Mouse (Mus musculus) gastrocnemius, postnatal 14 days (tissue): ENCODE results near the gene Ostc. TPM values are rescaled to one million over a fixed set of nuclear protein-coding genes. Genes with fewer than 3 reads are reported as not detected.

ENCODE experiments used
- DNase-seq: peaks from one replicate; pipeline ENCODE4 v3.0.0; 2021; ENCODE audit warnings: mixed read lengths
- intact Hi-C: fragments of 180-260 bp; cut with DNase I; formaldehyde crosslinking; loops from one replicate; pipeline ENCODE4 v1.15.1; 2025; ENCODE audit warnings: low total_unique reads
- total RNA-seq, 2 experiments: library from RNA; stranded (reverse); gene quantifications; 2 replicates each; pipeline ENCODE4 v1.2.3; 2021

The Ostc gene
- total RNA-seq, 2 experiments from 2014 or later: 40.6 to 54.5 TPM

GRCm38 (mm10) chr3:130714775-130715568 lies 5.7 kb upstream of the Ostc start:
- intact Hi-C loops: no loop called here
- DNase-seq: peak; percentile 60

- intact Hi-C loops: no loop called here
- no peak for DNase-seq
These were observed 3.6 kb upstream of the Ostc start for GRCm38 (mm10) chr3:130712891-130713290.

- no peak for DNase-seq
- intact Hi-C loops: no loop called here
These were observed 859 bp upstream of the Ostc start for GRCm38 (mm10) chr3:130710103-130710502.

GRCm38 (mm10) chr3:130708529-130708928 lies 715 bp downstream of the Ostc start:
- no peak for DNase-seq
- intact Hi-C loops: no loop called here

GRCm38 (mm10) chr3:130702289-130702688 lies 7.0 kb downstream of the Ostc start:
- intact Hi-C loops: no loop called here
- no peak for DNase-seq

- intact Hi-C loops: no loop called here
These were observed 11.6 kb downstream of the Ostc start for GRCm38 (mm10) chr3:130697622-130698021.

GRCm38 (mm10) chr3:130694705-130695104 lies 14.5 kb downstream of the Ostc start:
- intact Hi-C loops: loop anchor here (5.0 kb wide), 1 partner anchor 602 kb away; no protein-coding TSS in a partner anchor
- no peak for DNase-seq

More at GRCm38 (mm10) chr3:130697622-130698021, 11.6 kb downstream of the Ostc start:
- no peak for DNase-seq

GRCm38 (mm10) chr3:130694041-130694593 lies 15.1 kb downstream of the Ostc start:
- DNase-seq: no peak
- intact Hi-C loops: loop anchor here (5.0 kb wide), 1 partner anchor 602 kb away; no protein-coding TSS in a partner anchor

GRCm38 (mm10) chr3:130691596-130692170 lies 17.6 kb downstream of the Ostc start:
- DNase-seq: no peak
- intact Hi-C loops: loop anchor here (5.0 kb wide), 1 partner anchor 599 kb away; no protein-coding TSS in a partner anchor

GRCm38 (mm10) chr3:130690834-130691595 lies 18.2 kb downstream of the Ostc start:
- intact Hi-C loops: loop anchor here (5.0 kb wide), 1 partner anchor 599 kb away; no protein-coding TSS in a partner anchor

GRCm38 (mm10) chr3:130689630-130690029 lies 19.6 kb downstream of the Ostc start:
- intact Hi-C loops: loop anchor here (5.0 kb wide), 1 partner anchor 597 kb away; no protein-coding TSS in a partner anchor
- DNase-seq: peak; percentile 76

More at GRCm38 (mm10) chr3:130690834-130691595, 18.2 kb downstream of the Ostc start:
- peak; percentile 80 for DNase-seq

GRCm38 (mm10) chr3:130687051-130687450 lies 22.2 kb downstream of the Ostc start:
- no peak for DNase-seq
- intact Hi-C loops: no loop called here

GRCm38 (mm10) chr3:130685014-130685366 lies 24.3 kb downstream of the Ostc start:
- DNase-seq: no peak
- intact Hi-C loops: no loop called here

- DNase-seq: no peak
- intact Hi-C loops: no loop called here
These were observed 24.8 kb downstream of the Ostc start for GRCm38 (mm10) chr3:130684276-130685013.

GRCm38 (mm10) chr3:130683836-130684235 lies 25.4 kb downstream of the Ostc start:
- intact Hi-C loops: no loop called here
- no peak for DNase-seq

- intact Hi-C loops: no loop called here
- DNase-seq: peak; percentile 25
These were observed 27.1 kb downstream of the Ostc start for GRCm38 (mm10) chr3:130682183-130682582.

GRCm38 (mm10) chr3:130681226-130681625 lies 28.0 kb downstream of the Ostc start:
- no peak for DNase-seq
- intact Hi-C loops: no loop called here

GRCm38 (mm10) chr3:130677671-130678460 lies 31.4 kb downstream of the Ostc start:
- DNase-seq: no peak
- intact Hi-C loops: no loop called here
